Mouse (Mus musculus): ENCODE results near the gene Snrnp35.

Snrnp35 gene

GRCm38 (mm10) chr5:124531583-124531930, 48.6 kb downstream of the Snrnp35 start:
- in situ Hi-C loops (cut with MboI; ENCODE audit: unreplicated experiment in 2 of 2): loop anchor here (5.0 kb wide), 2 partner anchors 39 to 94 kb away; partner anchors contain the start of gene Kmt5a (in 1 of the 2)

GRCm38 (mm10) chr5:124532451-124532850, 49.5 kb downstream of the Snrnp35 start:
- in situ Hi-C loops (cut with MboI; ENCODE audit: unreplicated experiment in 2 of 2): loop anchor here (5.0 kb wide), 2 partner anchors 40 to 95 kb away; partner anchors contain the start of gene Kmt5a (in 1 of the 2)

GRCm38 (mm10) chr5:124535016-124535415, 52.1 kb downstream of the Snrnp35 start:
- in situ Hi-C loops (cut with MboI; ENCODE audit: unreplicated experiment in 2 of 2): loop anchor here in 1 of 2 experiments (5.0 kb wide), 1 partner anchor 98 kb away; the partner anchor contains the start of gene Kmt5a

- in situ Hi-C loops (cut with MboI; ENCODE audit: unreplicated experiment in 2 of 2): loop anchor here in 1 of 2 experiments (5.0 kb wide), 1 partner anchor 99 kb away; the partner anchor contains the start of gene Kmt5a
These were observed 53.8 kb downstream of the Snrnp35 start for GRCm38 (mm10) chr5:124536776-124537175.

- in situ Hi-C loops (cut with MboI; ENCODE audit: unreplicated experiment in 2 of 2): loop anchor here in 1 of 2 experiments (5.0 kb wide), 1 partner anchor 102 kb away; the partner anchor contains the start of gene Kmt5a
These were observed 56.2 kb downstream of the Snrnp35 start for GRCm38 (mm10) chr5:124538813-124539792.

GRCm38 (mm10) chr5:124539905-124540304, 57.0 kb downstream of the Snrnp35 start:
- in situ Hi-C loops (cut with MboI; ENCODE audit: unreplicated experiment in 2 of 2): loop anchor here in 1 of 2 experiments (5.0 kb wide), 1 partner anchor 103 kb away; the partner anchor contains the start of gene Kmt5a

- in situ Hi-C loops (cut with MboI; ENCODE audit: unreplicated experiment in 2 of 2): no loop called here
These were observed 57.5 kb downstream of the Snrnp35 start, which contains the start of gene Tmed2 for GRCm38 (mm10) chr5:124540383-124540786. Gene Tmed2, plus strand, starts transcription at chr5:124540695.
